Mouse (Mus musculus) megakaryocyte progenitor cell, adult 5-6 weeks (primary cell): ENCODE measurements around the gene Yju2. TPM values are rescaled to one million over a fixed set of nuclear protein-coding genes. Genes with fewer than 3 reads are reported as not detected.
A peak's percentile ranks its signal among the peaks of the same experiment; 100 is the strongest.
"Not testable (repeated sequence)": the region's sequence is repeated elsewhere in the genome, so short reads cannot be mapped to it uniquely, and the experiment has no call there.

Source experiments
- ATAC-seq: replicated peaks from 2 replicates; pipeline ENCODE4 v1.8.0; 2016; ENCODE audit warnings: mild to moderate bottlenecking, moderate TSS enrichment, inconsistent platforms; ENCODE audit not compliant: poor library complexity
- total RNA-seq, 2 experiments: library from RNA; stranded (forward) in 1 of 2; stranded (reverse) in 1 of 2; fragments of 157-497, 149-512 nt in 1 of 2; fragments of 200-1000 nt in 1 of 2; gene quantifications; 2 replicates each; pipeline versions ENCODE4 v1.2.3 to v1.2.4; 2015 to 2017

Yju2 gene
- total RNA-seq (2015) (7.4 and 11.0 TPM in 2 replicates), total RNA-seq (2017) (21.8 and 23.3 TPM in 2 replicates)

DNA sequence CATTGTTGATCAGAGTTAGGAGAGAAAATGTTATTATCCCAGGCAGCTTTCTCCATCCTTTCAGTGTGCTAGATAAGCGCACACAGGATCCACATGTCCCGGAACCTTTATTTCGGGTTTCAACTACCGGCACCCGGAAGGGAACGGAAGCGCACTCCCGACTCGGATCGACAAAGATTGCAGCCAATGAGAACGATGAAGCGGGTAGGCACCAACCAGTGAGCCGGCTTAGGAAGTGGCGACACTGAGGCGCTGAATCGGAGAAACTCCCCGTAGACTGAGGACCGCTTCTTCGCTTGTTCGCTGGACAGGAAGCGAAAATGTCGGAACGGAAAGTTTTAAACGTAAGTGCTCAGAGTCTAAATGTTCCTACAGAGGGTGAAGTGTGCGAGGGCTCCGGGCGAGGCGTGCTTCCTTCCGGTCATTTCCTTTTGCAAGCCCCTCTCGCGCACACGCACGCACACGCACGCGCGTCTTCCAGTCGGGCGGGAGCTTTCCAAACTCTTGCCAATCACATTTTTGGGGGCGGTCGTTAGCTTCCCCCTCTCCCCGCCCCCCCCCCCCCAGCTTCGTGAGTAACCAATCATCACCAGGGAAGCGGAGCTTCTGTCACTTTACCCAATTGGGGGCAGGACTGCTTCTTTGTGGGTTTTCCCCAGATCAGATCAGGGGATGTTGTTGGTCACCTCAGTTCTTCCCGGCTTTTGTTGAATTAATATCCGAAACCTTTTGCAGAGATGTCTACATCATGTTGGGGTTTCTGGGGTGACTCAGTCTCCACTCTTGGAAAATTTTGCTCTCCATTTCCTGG lies at the start of gene Yju2:
Gene Yju2, plus strand, starts transcription at position 182 of the 811 bp plus-strand sequence.
- peak; percentile 76 for ATAC-seq

DNA sequence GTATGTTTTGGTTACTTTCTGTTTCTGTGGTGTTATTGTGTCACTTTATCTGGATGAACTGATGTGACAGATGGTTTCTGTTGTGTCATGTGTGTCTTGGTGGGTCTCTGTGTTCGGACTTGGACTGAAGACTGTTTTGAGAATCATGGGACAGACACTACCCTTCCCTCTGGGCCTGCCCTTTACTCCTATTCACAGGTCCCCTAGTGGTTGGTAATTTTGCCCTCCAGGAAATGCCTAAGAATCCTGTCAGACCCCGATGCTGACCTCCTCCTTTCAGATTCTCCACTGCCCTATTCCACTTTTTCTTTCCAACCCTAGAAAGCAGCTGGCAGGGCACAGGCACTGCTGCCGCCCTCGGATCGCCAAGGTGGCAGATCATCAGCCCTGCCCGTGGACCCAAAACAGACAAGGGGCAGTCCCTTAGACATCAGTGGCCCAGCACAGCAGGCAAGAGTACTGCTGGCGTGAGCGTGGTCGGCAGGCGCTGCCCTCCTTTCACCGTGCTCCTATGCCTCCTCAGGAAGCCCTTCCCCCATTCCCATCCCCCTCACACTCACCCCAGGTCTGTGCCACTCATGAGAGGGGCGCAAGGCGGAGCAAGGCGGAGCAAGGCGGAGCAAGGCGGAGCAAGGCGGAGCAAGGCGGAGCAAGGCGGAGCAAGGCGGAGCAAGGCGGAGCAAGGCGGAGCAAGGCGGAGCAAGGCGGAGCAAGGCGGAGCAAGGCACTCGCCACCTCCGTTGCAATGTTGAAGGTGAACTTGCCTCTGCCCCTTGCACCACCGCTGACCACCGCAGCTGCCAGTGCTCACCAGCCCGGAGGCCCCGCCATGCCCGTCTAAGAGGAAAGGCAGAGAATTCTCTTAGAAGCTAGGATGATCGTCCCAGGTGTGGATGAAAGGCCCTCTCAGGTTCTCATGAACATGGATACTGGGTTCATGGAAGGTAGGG lies 27.1 kb upstream of the Yju2 start:
- peak; percentile 86 for ATAC-seq

DNA sequence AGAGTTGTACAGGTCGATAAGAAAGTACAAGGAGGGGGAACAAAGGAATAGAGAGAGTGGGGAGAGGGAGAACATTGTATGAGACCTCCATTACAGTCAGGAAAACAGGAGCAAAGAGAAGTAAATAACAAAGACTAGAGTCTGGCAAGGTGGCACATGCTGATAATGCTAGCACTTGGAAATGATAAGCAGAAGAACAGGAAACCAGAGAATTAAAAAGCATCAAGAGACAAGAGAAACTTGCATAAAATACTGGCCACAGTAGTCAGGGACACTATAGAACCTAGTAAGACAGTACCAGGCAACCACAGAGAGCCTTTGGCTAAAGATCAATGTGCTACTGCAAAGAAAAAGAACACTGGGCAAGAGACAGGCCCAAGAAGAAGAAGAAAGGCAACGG lies 26.3 kb upstream of the Yju2 start:
- ATAC-seq = peak; percentile 20

DNA sequence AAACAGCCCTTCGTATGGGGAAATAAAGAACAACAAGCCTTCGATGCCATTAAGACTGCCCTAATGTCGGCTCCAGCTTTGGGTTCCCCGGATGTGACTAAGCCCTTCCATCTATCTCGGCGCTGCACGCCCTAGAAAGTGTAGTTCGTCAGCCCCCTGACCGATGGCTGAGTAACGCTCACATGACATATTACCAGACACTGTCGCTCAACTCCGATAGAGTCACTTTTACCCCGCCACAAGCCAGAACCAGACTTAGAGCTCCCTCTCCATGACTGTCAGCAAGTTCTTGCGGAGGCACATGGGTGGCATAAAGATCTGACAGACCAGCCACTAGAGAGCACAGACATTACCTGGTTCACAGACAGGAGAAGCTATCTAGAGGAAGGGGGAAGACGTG lies 25.7 kb upstream of the Yju2 start:
- no peak for ATAC-seq

DNA sequence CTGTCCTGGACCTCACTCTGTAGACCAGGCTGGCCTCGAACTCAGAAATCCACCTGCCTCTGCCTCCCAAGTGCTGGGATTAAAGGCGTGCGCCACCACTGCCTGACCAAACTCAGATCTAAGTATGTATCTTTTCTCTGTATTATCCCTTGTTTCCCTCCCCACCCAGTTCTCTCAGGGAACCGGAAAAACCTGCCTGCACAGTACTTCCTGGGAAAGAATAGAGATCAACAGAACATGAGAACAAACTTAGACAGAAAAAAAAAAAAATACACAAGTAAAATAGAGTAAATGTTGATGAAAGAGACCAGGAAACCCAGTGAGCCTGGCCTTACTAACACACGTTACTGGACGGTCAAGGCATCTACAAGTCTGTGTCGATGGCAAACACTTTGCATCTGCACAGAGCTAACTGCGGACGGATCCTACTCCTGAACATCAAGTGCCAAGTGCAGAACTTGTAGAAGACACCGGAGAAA lies 14.5 kb upstream of the Yju2 start:
- ATAC-seq = not testable (repeated sequence)

DNA sequence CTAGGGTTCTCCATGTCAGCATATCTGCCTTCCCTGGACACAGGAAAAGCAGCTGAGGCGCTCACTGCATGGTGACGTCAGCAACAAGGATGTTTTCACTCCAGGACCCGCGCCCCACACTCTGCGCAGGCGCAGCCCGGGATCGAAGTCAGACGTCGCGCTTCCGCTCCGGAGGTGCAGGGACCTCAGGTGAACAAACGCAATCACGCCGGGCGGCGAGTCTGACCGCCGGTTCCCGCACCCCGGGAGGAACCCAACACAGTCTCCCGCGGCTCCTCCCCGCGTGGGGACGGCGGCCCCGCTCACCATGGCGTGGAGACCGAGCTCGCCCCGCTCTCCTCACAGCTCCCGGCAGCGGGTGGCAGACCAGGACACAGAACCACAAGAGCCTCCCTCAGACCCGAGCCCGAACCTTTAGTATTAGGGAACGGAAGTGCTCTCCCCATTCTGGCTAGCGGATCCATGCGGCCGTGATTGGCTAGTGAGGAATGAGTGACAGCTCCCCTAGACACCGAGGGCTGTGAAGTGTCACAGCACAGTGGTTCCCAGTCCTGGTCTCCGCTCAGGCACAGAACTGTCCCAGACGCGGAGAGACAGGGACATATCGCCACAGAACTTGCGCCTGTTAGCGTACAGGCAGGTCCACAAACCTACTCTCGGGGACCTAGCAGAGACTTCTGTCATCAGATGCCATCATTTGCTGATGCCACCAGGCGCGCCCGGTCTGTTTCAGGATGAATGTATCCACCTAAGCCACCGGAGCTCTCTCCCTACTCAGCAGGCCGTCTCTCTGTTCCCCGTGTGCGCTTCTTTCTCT lies 13.8 kb upstream of the Yju2 start:
- peak; percentile 93 for ATAC-seq

DNA sequence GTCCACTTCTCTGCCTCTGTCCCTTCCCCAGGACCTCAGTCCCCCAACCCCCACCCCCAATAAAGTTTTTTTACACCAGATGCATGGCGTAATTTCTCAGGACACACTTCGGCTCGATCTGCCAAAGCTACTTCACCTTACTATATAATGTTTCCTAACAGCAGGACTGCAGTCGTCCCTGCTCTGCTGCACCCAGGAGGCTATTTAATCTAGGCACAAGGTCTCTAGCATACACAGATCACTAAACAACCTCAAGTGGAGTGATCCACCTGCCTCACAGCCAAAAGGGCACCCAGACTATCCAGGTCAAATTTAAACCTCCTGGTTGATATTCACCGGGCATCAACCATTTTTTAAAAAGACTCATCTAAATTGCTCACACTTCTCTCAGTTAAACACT lies 13.2 kb upstream of the Yju2 start:
- ATAC-seq = no peak

DNA sequence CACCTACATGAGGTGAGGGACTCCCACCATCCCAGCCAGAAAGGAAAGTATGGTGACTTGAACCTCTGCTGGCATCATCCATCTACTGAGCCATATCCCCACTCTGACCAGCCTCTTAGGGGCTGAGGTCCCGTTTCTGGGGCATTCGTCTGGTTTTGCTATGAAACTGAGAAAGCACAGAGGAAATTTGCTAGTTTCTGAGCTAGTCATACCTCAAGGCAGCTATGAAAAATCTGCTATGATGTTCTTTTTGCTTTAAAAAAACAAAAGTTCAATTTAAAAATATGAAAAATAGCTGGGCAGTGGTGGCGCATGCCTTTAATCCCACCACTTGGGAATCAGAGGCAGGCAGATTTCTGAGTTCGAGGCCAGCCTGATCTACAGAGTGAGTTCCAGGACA lies 10.3 kb upstream of the Yju2 start:
- no peak for ATAC-seq

DNA sequence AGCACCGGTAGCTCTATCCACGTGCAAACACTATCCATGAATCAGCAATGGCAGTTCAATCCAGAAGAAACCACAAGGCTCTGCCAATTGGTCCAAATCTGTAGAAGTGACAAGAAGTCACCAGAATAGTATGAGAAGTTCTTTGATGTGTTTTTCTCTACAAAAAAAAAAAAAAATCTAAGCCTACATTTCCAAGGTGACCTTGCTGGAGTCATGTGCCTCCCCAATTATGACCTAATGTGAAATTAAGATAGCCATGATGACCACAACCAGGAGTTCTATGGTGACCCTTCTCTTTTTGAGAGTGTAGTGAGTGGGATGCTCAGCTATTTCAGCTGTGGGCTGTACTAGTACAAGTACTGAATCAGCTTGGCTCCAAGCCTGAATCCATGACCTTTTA lies 9.5 kb upstream of the Yju2 start, which contains the start of gene Zfp119b:
Gene Zfp119b, minus strand, starts transcription at position 101 of the 400 bp plus-strand sequence.
- ATAC-seq = no peak

DNA sequence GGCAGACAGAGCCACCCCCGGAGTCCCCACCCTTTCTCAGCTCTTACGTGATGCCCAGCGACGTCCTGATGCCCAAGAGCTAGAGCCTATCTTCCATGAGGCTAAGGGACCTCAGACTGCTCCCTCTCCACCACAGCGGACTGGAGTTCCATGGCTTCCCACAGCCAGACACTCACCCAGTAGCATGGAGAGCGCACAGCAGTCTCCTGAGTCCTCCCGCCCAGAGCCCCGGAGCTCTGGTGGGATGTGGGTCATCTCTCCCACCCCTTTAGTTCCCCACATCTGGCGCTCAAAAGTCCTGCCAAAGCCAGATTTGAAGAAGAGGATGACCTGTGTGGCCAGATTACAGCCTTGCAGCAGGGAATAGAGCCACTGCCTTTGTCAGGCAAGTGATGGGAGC lies 8.3 kb upstream of the Yju2 start:
- ATAC-seq = no peak

DNA sequence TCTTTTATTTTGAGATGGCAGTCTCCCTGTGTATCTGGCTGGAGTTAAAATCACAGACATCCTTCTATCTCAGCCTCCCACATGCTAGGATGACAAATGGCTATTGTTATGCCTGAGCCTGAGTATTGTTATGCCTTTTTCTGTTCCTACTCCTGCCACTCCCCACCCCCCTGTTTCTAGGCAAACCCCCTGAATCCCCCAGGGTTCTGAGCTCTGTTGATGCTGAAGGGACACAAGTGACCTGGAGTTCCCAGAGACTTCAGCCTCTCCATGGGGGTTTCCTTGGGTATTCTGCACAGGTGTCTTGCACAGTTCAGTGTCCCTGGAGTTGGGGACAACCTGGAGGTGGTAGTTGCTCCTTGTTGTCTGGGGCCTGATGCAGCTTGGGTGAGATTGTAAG lies 6.9 kb upstream of the Yju2 start:
- no peak for ATAC-seq

DNA sequence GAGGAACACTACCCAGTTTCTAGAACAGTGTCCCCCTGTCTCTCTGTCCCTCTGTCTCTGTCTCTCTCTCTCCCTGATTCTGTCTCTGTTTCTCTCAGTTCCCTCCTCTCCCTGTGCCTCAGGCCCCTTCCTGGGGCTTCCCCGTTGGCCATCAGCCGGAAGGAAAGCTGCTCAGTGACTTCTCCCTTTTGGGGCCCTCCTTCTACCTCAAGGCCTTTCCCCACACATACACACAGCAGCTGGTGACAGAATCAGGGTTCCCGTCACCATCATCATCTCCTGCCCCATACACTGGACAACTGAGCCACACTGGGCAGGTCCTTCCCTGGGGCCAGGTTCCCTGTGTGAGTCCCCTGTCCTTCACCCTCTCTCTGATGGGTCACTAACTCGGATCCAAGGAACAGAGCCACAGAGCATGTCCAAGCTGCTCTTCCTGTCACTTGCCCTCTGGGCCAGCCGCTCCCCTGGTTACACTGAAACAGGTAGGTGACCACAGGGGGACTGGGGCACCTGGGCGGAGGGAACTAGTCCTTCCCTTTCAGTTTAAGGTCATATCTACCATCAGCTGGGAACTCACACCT lies 6.4 kb upstream of the Yju2 start, which contains the start of gene Ebi3:
Gene Ebi3, plus strand, starts transcription at position 194 of the 581 bp plus-strand sequence.
- peak; percentile 87 for ATAC-seq

DNA sequence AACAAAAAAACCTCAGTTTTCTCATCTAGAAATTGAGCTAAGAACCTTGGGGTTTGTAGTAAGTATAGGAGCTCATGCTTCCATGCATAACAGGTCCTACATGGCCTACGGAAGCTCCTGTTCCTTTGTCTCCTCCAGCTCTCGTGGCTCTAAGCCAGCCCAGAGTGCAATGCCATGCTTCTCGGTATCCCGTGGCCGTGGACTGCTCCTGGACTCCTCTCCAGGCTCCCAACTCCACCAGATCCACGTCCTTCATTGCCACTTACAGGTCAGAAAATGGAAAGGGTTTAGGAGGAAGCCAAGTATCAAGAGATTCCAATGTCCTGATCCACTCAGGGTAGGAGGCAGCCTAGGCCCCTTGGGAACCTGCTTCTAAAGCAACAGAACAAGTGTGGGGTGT lies 5.1 kb upstream of the Yju2 start:
- no peak for ATAC-seq

DNA sequence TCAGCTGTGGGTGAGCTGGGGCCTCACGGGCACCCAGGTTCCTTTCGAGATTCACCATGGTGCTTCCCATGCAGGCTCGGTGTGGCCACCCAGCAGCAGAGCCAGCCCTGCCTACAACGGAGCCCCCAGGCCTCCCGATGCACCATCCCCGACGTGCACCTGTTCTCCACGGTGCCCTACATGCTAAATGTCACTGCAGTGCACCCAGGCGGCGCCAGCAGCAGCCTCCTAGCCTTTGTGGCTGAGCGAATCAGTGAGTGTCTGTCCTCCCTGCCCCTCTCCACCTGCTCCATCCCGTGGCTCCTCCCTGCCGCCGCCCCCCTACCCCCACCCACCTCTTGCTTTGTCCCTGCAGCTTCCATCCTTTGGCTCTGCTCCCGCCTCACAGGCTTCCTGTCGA lies 4.7 kb upstream of the Yju2 start:
- ATAC-seq = no peak

DNA sequence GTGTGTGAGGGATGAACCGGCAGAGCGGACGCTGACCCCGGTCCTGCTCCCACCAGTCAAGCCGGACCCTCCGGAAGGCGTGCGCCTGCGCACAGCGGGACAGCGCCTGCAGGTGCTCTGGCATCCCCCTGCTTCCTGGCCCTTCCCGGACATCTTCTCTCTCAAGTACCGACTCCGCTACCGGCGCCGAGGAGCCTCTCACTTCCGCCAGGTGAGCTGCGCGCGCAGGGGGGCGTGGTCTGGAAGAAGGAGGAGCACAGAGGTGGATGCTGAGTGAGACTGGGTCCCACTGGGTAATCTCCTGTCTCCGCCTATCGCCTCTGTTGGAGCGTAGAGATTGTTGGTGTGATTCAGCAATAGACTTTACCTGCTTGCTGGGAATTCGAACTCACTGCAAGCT lies 2.8 kb upstream of the Yju2 start:
- no peak for ATAC-seq

DNA sequence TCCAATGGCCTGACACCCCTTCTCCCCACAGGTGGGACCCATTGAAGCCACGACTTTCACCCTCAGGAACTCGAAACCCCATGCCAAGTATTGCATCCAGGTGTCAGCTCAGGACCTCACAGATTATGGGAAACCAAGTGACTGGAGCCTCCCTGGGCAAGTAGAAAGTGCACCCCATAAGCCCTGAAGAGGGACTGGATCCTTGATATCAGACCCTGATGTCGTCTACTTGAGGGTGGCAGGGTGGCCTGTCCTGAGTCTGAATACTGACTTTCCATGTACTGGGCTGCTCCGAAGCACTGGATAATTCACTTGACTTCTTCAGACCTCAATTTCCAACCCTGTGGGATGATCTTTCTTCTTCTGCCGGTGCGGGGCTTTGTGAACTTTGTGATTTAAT lies 2.3 kb upstream of the Yju2 start:
- no peak for ATAC-seq

DNA sequence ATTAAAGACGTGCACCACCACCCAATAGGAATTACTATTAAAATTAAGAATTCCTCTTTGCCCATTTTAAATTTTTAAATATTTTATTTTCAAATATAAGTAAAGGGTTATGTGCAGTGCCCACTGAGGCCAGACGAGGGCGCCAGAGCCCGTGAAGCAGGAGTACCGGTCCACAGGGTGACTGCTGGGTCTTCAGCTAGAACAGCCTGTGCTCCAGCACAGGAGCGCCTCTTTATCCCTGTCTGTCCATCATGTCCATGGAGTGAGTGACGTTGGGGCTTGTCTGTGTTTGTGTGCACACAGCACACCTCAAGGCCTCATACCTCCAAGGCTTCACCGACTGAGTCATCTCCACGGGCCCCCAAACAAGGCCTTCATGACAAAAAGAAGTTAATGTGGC lies 1.7 kb upstream of the Yju2 start:
- ATAC-seq = peak; percentile 43

DNA sequence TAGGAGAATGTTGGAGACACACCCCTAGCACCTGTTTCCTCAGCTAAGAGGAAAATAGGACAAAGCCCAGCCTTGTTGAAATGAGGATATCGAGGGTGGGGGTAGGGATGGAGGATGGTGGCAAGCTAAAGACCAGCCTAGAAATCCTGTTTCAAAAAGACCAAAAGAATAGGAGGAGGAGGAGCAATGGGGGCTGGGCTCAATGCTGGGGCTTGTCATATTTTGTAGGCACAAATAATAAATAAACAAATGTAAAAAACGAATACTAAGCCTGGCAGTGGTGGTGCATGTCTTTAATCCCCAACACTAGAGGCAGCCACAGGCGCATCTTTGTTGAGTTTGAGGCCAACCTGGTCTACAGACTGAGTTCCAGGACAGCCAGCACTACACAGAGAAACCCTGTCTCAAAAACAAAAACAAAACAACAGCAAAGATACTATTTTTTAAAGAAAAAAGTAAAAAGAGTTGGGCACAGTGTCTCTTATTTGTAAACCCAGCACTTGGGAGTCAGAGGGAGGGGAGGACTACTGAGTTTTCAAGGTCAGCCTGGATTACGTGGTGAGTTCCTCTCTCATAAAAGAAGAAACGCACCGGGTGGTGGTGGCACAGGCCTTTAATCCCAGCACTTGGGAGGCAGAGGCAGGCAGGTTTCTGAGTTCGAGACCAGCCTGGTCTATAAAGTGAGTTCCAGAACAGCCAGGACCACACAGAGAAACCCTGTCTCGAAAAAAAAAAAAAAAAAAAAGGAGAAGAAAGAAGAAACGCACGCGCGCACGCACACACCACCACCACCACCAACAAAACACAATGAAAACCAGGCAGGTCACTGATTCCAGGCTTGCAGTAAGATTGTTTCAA lies 944 bp upstream of the Yju2 start:
- no peak for ATAC-seq

DNA sequence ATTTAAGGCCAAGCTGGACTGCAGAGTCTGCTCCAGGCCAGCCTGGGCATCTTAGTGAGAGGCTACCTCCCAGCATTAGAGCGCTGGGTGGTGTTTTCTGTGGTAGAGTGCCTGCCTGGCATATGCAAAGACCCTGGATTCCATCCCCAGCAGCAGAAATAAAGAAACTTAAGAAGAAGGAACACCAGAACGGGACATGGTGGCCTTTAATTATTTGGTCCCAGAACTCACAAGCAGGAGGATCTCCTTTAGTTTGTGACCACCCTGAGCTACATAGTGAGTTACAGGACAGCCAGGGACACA lies 364 bp upstream of the Yju2 start:
- ATAC-seq = no peak
